Mouse (Mus musculus) lung, embryonic 14.5 days (tissue): ENCODE data around the gene Impg1. TPM values are rescaled to one million over a fixed set of nuclear protein-coding genes. Genes with fewer than 3 reads are reported as not detected.
A peak's percentile ranks its signal among the peaks of the same experiment; 100 is the strongest.

Experiments
- ATAC-seq: fragments of 200-750 bp; cut with Nextera tagmentation; 2 replicates; pipeline ENCODE4 v1.8.0; 2017; ENCODE audit warnings: mild to moderate bottlenecking, moderate TSS enrichment, moderate library complexity; ENCODE audit not compliant: insufficient read depth
- DNase-seq: peaks from one replicate; pipeline ENCODE4 v3.0.0-alpha.2; 2015
- H3K27ac ChIP-seq: fragments of 300-500 bp; sonication (generic); 2 replicates; pipeline ENCODE4 v1.5.1; 2014; ENCODE audit warnings: low read depth, mild to moderate bottlenecking, moderate library complexity
- H3K27me3 ChIP-seq: fragments of 300-500 bp; sonication (generic); 2 replicates; pipeline ENCODE4 v1.6.1; 2014; ENCODE audit warnings: low read length, control low read depth; ENCODE audit not compliant: insufficient read depth
- H3K36me3 ChIP-seq: fragments of 300-500 bp; sonication (generic); 2 replicates; pipeline ENCODE4 v1.6.1; 2014; ENCODE audit warnings: control low read depth; ENCODE audit not compliant: insufficient read depth
- H3K4me1 ChIP-seq: fragments of 300-500 bp; sonication (generic); 2 replicates; pipeline ENCODE4 v1.6.1; 2014; ENCODE audit warnings: antibody characterized with exemption, control low read depth; ENCODE audit not compliant: insufficient read depth
- H3K4me2 ChIP-seq: fragments of 300-500 bp; sonication (generic); 2 replicates; pipeline ENCODE4 v1.6.1; 2014; ENCODE audit warnings: mild to moderate bottlenecking
- H3K4me3 ChIP-seq: fragments of 300-500 bp; sonication (generic); 2 replicates; pipeline ENCODE4 v1.5.1; 2014; ENCODE audit warnings: low read depth, low read length
- H3K9ac ChIP-seq: fragments of 300-500 bp; sonication (generic); 2 replicates; pipeline ENCODE4 v1.6.1; 2014
- H3K9me3 ChIP-seq: fragments of 300-500 bp; sonication (generic); 2 replicates; pipeline ENCODE4 v1.6.1; 2016; ENCODE audit warnings: low read depth, low read length, control low read depth
- CTCF ChIP-seq: IDR thresholded peaks from 2 replicates; pipeline ENCODE4 v1.5.1; 2016; ENCODE audit warnings: antibody characterized with exemption, low read depth
- WGBS: fragments of 180-500 bp; shearing (Covaris S2); extraction: QIAGEN DNeasy Blood & Tissue Kit; methylation state at CpG from one replicate; pipeline ENCODE4 v1.1.7; 2014; 5-methylcytosine and 5-hydroxymethylcytosine counted together
- polyA plus RNA-seq: library from polyadenylated mRNA; unstranded; fragments of >200 nt; fragmentation: Nextera tagmentation; extraction: Ambion mirVana; gene quantifications from 2 replicates; pipeline ENCODE4 v1.2.1, GENCODE M21; 2014

The Impg1 gene
- polyA plus RNA-seq: 0.05 TPM in 1 of 2 replicates, not detected in the other

DNA sequence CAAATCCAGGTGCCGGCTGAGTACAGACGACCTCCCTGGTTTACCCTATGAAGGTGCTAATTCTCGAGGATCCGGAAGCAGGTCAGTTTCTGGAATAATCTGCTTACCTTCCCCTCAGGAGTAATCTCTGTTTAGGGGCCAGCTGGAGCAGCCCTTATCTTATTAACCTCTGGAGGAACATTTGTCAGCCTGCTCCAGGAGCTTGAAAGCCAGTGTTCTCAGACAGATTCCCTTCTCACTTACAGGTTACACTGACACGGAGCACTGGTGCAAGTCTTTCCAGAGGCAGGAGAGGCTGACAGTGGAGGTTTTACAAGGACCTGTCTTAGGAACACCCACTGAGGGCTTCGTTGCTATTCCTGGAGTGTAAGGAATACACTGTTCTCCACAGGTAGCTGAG lies at the start of gene Impg1:
Gene Impg1, minus strand, starts transcription at position 101 of the 400 bp plus-strand sequence.
- no peak within 1 kb of the TSS for H3K9ac ChIP-seq
- TF ChIP-seq CTCF: no peak
- H3K27ac ChIP-seq: no peak within 1 kb of the TSS
- H3K9me3 ChIP-seq: no peaks in the 10 kb centered on the region
- DNase-seq: no peak
- no peak within 1 kb of the TSS for H3K4me2 ChIP-seq
- H3K4me3 ChIP-seq: no peak within 1 kb of the TSS
- no peak for ATAC-seq
- no peaks in the 10 kb centered on the region for H3K27me3 ChIP-seq
- H3K4me1 ChIP-seq: no peaks in the 10 kb centered on the region
- 31% methylated on average over 6 of the region's 6 CpGs for WGBS
- H3K36me3 ChIP-seq: no peaks in the 10 kb centered on the region

DNA sequence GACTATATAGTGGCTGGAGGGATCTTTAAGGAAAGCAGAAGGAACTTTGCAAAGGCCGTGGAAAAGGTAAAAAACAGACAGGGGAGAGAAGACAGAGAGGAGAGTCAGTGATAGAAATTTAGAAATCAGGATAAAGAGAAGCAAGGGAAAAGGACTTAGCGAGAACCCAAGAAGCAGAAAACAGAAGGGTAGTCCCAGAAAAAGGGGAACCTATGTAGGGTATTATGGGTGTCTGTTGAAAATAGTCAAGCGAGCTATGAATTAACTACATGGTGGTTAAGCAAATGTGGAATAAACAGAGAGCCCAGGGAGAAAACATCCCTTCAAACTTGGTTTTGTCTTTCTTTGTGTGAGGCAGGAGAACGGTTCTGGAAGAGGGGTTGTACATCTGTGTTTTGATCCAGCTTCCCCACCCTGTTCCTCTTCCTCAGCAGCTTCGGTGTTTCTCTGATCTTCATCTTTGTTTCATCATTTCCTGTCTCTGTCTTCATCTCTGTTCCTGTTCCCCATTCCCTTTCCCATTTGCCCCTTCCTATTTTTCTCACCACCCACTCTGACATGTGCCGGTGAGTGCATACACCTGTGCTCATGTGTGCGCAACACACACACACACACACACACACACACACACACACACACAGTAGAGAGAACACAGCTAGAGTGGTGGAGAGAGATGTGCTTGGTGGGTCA lies 44.3 kb upstream of the Impg1 start:
- H3K9ac ChIP-seq: no peak overlapping the region
- ATAC-seq: no peak
- no peaks in the 10 kb centered on the region for H3K36me3 ChIP-seq
- no peak overlapping the region for H3K4me2 ChIP-seq
- TF ChIP-seq CTCF: no peak
- no peak for DNase-seq
- no peak overlapping the region for H3K27ac ChIP-seq
- H3K4me3 ChIP-seq: no peak overlapping the region
- H3K4me1 ChIP-seq: no peaks in the 10 kb centered on the region
- 78% methylated on average over 7 of the region's 7 CpGs for WGBS
- H3K9me3 ChIP-seq: no peaks in the 10 kb centered on the region
- no peaks in the 10 kb centered on the region for H3K27me3 ChIP-seq

DNA sequence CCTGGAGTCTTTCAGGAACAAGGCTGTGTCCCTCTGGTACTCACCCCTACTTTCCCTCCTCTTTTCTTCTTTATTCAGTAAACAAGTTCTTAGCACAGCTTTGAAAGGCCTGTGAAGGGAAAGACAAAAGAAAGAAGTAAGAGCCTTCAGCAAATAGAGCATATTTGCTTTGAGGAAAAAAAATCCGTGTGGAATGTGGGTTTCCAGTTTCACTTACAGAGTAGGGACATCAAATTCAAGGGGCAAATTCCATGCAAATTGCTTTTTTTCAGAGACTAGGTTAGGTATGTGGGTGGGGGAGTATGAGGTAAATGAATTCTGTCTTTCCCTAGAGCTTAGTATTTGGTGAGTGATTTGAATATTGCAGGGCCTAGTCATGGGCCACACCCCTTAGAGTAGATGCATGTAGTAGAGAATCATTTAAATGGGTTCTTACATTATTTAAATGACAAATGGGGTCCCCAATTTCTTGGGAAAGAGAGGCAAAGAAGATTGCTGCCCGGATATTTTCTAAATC lies 39.3 kb upstream of the Impg1 start:
- WGBS: 50% methylated on average over 2 of the region's 2 CpGs

DNA sequence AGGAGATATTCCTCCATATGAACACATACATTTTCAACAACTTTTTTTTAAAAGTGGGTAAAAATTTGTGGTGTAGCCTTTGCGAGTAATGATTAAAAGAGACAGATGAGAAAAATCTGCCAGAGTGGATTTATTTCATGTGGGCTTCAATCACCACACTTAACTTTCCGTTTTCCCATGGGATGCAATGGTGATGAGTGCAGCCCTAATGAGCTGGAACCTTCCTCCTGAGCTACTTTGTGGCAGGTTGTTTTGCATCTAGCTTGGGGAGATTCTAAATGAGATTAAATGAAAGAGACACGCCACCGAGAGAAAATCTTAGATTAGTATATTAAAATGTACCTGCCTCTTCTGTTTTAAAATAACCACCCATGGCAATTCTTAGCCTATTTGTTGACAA lies 26.3 kb upstream of the Impg1 start:
- Histone ChIP-seq H3K9me3 (no peaks in the 10 kb centered on the region), H3K27ac (no peak overlapping the region), H3K9ac (no peak overlapping the region), H3K4me2 (no peak overlapping the region), H3K36me3 (no peaks in the 10 kb centered on the region), H3K4me1 (no peaks in the 10 kb centered on the region), H3K4me3 (no peak overlapping the region), H3K27me3 (no peaks in the 10 kb centered on the region)
- TF ChIP-seq CTCF: no peak
- no peak for ATAC-seq
- 84% methylated on average over 4 of the region's 4 CpGs for WGBS
- no peak for DNase-seq

More for the DNA sequence above, 39.3 kb upstream of the Impg1 start:
- Histone ChIP-seq H3K4me1 (no peaks in the 10 kb centered on the region), H3K27ac (no peak overlapping the region), H3K4me3 (no peak overlapping the region), H3K4me2 (no peak overlapping the region), H3K36me3 (no peaks in the 10 kb centered on the region), H3K9ac (no peak overlapping the region), H3K9me3 (no peaks in the 10 kb centered on the region), H3K27me3 (no peaks in the 10 kb centered on the region)
- TF ChIP-seq CTCF: no peak
- DNase-seq (peak; percentile 51), ATAC-seq (peak; percentile 84)

DNA sequence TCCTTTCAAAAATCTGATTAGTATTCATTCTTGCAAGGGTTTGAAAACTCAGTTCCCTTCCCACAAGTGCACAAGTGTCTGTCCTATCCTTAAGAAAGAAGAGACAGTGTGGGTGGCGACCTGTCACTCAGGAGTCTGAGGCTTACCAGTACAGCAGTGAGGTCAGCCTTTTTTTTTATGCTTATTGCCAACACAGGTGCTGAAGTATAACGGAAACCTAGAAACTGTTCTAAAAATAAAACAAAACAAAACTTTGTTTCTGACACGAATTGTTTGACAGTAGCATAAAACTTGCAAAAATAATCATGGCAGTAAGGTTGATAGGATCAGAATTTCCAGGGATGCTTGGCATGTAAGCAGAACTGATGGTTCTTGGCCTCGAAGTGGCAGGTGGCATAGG lies 4.9 kb downstream of the Impg1 start:
- WGBS: 53% methylated on average over 4 of the region's 4 CpGs
- DNase-seq (no peak), ATAC-seq (no peak)
- Histone ChIP-seq H3K4me2 (no peak overlapping the region), H3K9ac (no peak overlapping the region), H3K4me3 (no peak overlapping the region), H3K27me3 (no peaks in the 10 kb centered on the region), H3K36me3 (no peaks in the 10 kb centered on the region), H3K9me3 (no peaks in the 10 kb centered on the region), H3K27ac (no peak overlapping the region), H3K4me1 (no peaks in the 10 kb centered on the region)
- no peak for TF ChIP-seq CTCF

DNA sequence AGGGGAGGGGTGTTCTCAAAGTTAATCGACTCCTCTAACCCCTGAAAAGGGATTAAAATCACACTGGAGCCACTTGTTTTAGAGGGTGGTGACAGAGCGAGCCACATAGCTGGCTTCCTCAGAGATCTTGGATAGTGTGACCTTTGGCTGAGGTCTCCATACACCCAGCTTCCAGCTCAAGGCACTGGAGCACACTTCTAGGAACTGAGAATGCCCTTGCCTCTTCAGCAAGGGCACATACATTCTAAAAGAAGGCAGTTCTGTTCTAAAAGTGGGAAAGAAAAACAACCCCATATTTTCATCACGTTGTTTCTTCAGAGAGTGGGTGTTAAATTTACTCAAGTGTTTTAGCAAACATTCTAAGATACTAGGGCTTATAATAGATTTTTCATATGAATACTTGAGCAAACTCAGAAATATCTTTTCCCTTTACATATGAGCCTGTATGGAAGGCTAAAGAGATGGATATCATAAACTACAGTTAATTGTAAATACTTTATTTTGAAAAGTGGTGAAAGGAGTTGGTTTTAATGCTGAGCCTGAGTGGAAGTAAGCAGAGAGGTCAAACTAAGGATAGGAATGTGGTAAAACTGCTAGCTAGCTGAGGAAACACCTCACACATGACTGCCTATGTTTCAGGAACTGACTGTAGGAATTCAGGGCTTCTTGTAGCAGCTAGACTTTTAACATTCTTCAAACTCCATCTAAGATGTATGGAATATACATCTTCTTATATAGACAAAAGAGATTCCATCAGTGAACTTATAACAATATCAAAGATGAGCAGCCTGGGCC lies 14.6 kb downstream of the Impg1 start:
- H3K27ac ChIP-seq: peak overlapping the region; percentile 51
- ATAC-seq: peak; percentile 92

DNA sequence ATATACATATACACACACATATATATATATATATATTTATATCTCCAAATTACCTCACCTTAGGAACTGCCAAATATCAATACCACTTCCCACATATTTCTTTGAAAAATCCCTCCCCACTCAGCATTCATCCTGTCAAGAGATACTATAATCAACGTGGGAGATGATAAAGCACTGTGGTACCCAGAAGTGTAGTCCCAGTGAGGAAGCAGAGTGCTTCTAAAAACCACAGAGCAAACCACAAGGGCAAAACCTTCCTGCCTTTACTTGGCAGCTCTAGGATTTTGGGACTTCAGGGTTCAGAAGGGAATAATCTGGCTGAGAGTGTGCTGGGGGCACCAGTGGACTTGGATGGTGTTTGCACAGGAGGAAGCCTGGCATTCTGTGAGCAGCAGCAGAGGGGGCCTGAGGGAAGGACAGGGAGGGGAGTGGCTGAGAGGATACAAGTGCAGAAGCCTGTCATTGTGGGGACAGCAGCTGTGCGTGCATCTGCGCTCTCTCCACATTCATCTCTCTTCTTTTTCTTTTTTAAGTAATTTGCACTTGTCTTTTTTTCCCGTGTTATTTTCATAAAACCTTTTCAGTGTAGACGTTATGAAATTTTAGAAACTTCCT lies 24.1 kb downstream of the Impg1 start:
- H3K9me3 ChIP-seq: no peaks in the 10 kb centered on the region
- no peak for TF ChIP-seq CTCF
- no peak overlapping the region for H3K4me3 ChIP-seq
- H3K27ac ChIP-seq: no peak overlapping the region
- WGBS: 47% methylated on average over 5 of the region's 5 CpGs
- no peaks in the 10 kb centered on the region for H3K4me1 ChIP-seq
- H3K9ac ChIP-seq: no peak overlapping the region
- DNase-seq (no peak), ATAC-seq (no peak)
- H3K36me3 ChIP-seq: no peaks in the 10 kb centered on the region
- H3K4me2 ChIP-seq: no peak overlapping the region
- no peaks in the 10 kb centered on the region for H3K27me3 ChIP-seq

More for the DNA sequence above, 14.6 kb downstream of the Impg1 start:
- Histone ChIP-seq H3K9ac (no peak overlapping the region), H3K9me3 (no peaks in the 10 kb centered on the region), H3K4me3 (no peak overlapping the region), H3K4me1 (no peaks in the 10 kb centered on the region), H3K27me3 (no peaks in the 10 kb centered on the region), H3K36me3 (no peaks in the 10 kb centered on the region), H3K4me2 (no peak overlapping the region)
- DNase-seq: peak; percentile 36
- 34% methylated on average over 3 of the region's 3 CpGs for WGBS
- TF ChIP-seq CTCF: no peak
